Mouse (Mus musculus) cerebellum, adult (tissue): ENCODE results near the gene Tmprss3.

Experiments used
- ATAC-seq: cut with Nextera tagmentation; 2 replicates; pipeline ENCODE4 v1.9.2; 2017; ENCODE audit warnings: mild to moderate bottlenecking, moderate library complexity, mixed read lengths; ENCODE audit not compliant: insufficient number of reproducible peaks, low FRiP score, low TSS enrichment

Tmprss3 gene

DNA sequence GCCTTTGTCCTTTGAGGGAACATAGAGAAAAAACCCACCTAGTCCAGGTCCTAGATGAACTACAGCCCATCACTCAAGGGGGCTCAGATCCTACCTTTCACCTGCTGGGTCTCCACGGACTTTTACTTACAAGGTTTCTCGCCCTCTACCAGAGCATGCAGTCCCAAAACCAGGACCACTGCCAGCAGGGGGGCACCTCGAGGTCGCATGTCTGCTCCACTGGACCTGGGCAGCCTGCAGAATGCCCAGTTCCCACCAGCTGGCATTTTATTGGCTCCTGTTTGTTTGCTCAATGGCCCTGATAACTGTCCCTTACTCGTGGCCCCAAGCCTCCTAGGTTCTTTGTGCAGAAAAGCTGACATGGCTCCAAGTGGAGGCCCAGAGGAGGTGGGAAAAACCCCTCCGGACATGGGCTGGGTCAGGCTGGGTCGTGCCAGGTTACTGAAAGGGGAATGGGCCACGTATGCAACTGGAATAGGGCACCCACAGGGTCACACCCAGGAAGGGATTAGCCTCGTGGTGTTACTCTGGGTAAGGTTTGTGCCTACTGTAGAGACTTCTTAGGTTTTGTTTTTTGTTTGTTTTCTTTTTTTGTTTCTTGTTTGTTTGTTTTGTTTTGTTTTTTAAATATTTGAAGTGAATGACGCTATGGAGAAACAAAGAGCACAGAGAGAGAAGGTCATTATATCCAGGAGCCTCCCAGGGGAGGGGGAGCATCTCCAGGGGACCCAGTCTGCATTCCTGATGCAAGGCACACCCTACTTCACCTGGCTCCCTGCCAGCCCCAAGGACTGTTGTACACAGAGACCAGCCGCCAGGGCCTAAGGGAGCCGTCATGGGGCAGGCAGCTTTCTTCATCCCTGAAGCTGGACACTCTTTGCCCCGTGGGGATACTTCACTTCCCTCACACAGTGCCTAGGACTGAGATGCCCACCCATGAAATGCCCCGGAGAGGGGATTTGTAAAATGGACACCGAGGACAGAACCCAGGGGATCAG, 54.4 kb downstream of the Tmprss3 start, which contains the start of gene Tff2:
Gene Tff2, minus strand, starts transcription at position 243 of the 998 bp plus-strand sequence.
- ATAC-seq: no peak

- no peak for ATAC-seq
Observed at GRCm38 (mm10) chr17:31142116-31142515, 56.7 kb downstream of the Tmprss3 start.

DNA sequence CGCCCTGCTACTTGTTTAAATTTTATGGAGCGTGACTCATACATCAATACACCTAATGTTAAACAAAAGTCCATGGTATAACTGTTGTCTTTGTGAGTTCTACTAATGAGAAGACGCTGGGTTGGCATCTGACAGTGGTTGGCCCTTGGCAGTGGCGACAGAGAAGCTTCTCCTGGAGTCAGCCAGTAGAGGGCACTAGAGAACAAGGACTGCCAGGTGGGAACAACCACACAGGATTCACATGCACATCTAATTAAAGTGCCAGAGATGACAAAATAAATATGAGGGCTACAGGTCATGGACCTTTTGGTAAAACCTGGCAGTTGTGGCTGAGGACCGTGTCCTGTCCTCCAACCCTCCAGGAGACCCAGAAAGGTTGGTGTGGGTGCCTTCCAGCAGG, 60.4 kb downstream of the Tmprss3 start:
- ATAC-seq: peak; percentile 56; the same call in 1 of the 2 replicates

DNA sequence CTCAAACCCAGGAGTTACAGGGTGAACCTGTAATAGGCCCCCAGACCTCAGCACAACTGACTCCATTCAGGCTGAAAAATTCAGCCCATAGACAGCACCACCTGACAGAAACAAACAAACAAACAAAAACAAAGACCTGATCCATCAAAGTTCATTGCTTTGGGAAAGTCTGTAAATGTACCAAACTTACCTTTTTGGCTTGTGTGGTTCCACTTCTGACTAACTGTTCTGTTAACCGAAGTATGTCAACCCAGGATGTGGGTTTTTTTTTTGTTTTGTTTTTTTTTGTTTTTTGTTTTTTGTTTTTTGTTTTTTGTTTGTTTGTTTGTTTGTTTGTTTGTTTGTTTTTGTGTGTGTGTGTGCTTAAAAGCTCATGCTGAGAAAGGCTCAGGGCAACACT, 62.0 kb downstream of the Tmprss3 start:
- ATAC-seq: no peak

- ATAC-seq: no peak
Observed at GRCm38 (mm10) chr17:31136291-31136690, 62.5 kb downstream of the Tmprss3 start.

- ATAC-seq: no peak
Observed at GRCm38 (mm10) chr17:31134913-31135312, 63.9 kb downstream of the Tmprss3 start.

DNA sequence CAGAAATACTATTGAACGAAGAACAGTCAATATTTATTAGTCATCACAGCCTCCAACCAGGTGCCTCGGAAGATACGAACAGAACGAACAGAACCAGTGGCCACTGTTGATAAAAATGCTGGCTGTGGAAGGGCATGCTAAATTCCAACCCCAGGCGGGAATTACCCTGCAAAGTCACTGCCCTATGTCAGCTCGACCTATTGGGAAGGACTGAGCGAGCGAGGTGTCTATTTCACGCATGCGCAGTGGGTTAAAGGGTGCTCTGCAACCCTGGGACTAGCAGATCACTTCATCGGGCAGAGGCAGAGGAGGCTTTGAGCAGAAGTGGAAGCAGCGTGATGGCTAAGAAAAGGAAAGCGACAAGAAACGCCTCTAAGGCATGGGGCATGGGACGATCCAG, 65.0 kb downstream of the Tmprss3 start:
- no peak for ATAC-seq

DNA sequence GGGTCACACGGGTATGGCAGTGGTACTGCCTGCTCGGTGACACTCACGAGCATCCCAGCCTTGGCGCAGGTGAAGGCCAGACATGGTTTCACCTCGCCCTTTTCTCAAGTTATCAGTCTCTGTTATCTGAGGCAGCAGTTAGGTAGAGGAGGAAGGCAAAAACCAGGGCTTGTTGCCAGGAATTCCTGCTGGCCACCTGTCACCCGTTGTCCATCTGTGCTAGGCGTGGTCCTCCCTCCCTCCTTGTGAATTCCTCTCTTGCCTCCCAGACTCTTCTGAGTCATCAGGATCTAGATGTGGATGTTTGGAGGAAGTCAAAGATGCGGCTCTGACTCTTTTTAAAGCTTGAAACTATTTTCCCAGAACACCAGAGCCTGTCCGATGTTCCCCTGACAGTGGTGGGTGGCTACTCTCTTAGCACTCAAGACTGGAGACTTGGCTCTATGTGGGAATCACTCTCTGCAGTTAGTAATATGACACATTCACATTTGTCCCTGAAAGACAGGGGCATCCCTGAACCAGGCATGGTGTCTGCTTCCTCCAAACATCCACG, 67.4 kb downstream of the Tmprss3 start:
- ATAC-seq: peak; percentile 74

- ATAC-seq: no peak
Observed at GRCm38 (mm10) chr17:31129452-31129851, 69.3 kb downstream of the Tmprss3 start, which contains the start of gene Tff3. Gene Tff3 (minus strand): TSS chr17:31129646.
